Mouse (Mus musculus): ENCODE data around the gene Fuz.

- TF ChIP-seq GATA1 (IDR thresholded peaks at IDR 0.05; ENCODE audit: low read length) (no peak), TAL1 (IDR thresholded peaks at IDR 0.05; ENCODE audit: low read length) (no peak)
Measured at GRCm38 (mm10) chr7:44915314-44915713, 19.4 kb downstream of the Fuz start.
